Mouse (Mus musculus): Measurements from ENCODE around the gene Dlx6.

The Dlx6 gene

DNA sequence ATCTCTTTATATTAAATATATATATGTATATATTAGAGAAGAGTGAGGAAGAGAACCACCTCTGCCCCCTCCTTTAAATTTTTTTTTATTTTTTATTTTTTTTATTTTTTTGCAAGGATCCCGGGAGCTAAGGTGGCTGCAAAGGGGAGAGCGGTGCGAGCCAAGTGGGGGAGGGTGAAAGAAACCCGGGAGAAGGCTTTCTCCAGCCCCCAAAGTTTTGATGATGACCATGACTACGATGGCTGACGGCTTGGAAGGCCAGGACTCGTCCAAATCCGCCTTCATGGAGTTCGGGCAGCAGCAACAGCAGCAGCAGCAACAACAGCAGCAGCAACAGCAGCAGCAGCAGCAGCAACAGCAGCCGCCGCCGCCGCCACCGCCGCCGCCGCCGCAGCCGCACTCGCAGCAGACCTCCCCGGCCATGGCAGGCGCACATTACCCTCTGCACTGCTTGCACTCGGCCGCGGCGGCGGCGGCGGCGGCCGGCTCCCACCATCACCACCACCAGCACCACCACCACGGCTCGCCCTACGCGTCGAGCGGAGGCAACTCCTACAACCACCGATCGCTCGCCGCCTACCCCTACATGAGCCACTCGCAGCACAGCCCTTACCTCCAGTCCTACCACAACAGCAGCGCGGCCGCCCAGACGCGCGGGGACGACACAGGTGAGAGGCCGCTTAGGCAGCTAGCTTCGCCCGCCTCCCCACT, at the start of gene Dlx6:
Gene Dlx6, plus strand, starts transcription at position 175 of the 711 bp plus-strand sequence.
- DNase-seq (ENCODE audit: extremely low spot score, low read depth, low spot score) = no peak

DNA sequence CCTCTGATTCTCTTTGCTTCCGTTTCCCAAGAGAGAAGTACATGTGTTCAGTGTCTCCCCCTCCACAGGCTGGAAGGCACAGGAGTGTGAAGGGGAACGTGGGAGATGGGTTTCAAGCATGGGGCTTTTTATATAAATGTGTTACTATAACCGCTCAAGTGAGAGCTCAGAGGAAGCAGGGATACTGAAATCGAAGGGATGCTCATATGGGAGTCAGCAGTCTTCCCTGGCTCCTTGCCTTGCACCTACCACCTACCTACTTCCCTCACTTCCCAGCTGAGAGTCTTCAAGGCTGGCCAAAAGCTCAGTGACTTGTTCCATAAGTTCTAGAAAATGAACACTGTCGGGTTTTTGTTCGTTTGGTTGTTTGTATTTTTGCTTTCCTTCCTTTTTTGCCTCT, 46.3 kb upstream of the Dlx6 start:
- no peak for DNase-seq (ENCODE audit: extremely low spot score, low read depth, low spot score)

DNA sequence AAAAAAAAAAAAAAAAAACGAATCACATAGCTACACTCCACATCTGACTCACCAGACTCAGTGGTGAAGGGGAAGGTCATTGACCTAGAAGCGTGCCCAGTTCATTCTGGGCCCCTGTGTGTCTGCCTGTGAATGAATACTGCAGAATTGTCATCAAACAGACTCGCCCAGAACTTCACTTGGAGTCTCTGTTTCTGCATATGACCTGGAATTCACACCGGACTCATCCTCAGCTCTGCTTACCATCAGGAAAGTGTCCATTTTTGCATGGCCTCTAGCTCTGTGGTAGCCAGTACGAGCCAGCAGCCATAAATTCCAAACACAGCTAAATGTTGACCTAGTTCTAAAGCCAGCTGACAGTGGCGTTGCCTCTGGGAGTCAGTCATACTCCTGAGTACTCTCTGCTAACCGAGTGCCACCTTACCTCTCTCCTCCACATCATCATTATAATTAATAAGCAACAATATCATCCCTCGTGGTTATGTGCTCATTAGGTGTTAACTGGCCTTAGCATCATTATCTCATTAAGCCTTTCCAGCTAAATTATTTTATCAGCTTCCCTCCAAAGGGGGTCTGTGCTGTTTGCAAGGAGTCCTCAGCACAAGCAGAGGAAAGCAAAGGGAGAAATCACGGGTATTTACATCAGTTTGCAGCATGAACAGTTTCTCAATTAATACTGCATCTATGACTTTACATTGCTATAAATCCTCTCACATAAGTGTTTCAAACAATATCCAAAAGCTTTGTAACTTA, 44.9 kb upstream of the Dlx6 start:
- DNase-seq (ENCODE audit: extremely low spot score, low read depth, low spot score) = no peak

DNA sequence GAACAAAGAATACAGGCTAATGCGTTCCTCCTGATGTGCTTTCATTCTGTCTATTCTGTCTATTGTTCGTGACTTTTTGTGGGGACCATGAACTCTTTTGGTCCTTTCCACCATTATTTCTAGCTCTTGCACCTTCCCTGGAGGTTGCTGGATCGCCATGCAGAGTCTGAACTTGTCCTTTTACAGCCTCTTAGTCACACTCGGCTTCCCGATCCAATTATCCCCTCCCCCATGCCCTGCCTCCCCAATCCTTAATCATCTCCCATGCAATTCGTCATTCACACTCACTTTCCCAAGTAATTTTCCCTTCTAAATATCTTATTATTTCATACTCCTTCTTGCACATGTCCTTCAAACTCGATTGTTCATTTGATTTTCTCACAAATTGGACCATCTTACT, 44.0 kb upstream of the Dlx6 start:
- no peak for DNase-seq (ENCODE audit: extremely low spot score, low read depth, low spot score)

GRCm38 (mm10) chr6:6825313-6825712, 37.8 kb upstream of the Dlx6 start:
- no peak for DNase-seq (ENCODE audit: extremely low spot score, low read depth, low spot score)

DNA sequence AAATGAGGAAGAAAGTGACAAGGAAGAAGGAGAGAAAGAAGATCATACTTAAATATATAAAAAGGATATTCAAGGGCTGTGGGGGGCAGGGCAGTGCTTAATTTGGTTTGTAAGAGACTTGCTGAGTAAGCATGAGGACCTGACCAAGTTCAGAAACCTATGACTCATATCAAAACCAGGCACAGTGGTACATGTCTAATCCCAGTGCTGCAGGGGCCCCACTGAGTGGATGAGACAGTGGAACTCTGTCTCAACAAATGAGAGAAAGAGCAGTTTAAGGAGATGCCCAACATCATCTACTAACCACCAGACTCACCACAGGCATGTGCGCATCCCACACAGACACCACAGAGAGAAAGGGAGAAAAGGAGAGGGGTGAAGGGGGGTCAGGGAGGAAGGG, 36.3 kb upstream of the Dlx6 start:
- DNase-seq (ENCODE audit: extremely low spot score, low read depth, low spot score) = no peak

DNA sequence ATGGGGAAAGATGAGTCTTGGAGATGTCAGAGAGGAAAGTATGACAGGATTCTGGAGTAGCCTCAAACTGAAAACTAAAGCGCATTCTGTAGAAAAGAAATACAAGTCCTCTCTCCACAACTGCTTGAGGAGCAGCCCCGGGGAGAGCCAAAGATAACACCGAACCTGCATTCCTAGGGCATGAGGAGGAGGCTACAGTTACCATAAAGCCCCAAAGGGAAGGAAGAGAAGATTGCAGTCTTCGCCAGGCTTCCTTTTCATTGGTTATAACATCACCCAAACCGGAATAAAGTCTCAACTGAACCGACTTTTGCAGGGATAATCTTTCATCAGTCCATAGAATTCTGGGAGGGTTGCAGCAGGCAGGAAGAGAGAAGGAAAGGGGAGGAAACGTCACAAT, 32.7 kb upstream of the Dlx6 start:
- DNase-seq (ENCODE audit: extremely low spot score, low read depth, low spot score) = no peak

DNA sequence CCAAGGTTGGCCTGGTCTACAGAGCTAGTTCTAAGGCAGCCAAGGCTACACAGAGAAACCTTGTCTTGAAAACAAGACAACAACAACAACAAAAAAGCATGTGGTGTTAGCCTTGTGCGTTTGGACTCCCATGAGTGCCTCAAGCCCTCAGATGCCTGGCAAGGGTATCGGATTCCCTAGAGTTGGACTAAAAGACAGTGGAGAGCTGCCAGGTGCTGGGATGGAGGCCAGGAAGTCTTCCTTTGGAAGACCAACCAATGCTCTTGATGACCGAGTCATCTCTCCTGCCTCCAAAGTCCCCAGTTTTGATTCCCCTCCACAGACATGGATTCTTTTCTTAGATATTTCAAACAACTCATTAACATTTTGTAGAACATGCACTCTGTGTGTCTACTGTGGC, 29.8 kb upstream of the Dlx6 start:
- DNase-seq (ENCODE audit: extremely low spot score, low read depth, low spot score) = no peak

- no peak for DNase-seq (ENCODE audit: extremely low spot score, low read depth, low spot score)
Observed at GRCm38 (mm10) chr6:6848541-6848940, 14.6 kb upstream of the Dlx6 start.

- DNase-seq (ENCODE audit: extremely low spot score, low read depth, low spot score) = no peak
Observed at GRCm38 (mm10) chr6:6849744-6850143, 13.4 kb upstream of the Dlx6 start.

DNA sequence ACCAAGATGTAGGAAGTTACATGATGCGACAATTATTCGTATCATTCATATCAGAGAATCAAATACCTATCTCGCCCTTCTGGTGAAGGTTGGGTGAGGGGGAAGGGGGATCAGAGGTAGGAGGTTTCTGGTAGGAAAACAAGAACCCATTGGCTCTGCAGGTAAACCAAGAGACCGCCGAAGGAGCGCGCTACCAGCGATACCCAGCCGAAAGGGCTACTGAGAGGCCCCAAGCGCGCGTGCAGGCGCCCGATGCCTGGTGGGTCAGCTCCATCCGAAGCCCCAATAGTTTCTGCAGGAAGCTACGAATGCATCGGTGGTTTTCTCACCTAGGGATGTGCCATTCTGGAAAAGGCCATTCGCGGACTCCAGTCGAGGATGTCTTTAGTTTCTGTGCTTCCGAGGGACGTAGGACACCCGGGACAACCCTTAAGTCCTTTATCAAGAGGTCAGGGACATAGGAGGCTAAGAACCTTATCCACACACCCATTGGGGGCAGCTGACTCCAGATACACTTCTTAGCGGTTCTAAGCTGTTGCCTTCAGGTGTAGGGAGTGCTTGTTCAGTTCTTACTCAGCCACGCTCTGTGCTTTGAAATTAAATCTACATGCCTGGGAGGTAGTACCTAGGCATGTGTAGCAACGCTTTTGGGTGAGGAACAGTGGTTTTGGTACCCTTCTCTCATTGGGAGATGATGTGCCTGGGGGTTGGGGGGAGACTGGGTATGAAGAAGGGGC, 12.6 kb upstream of the Dlx6 start:
- no peak for DNase-seq (ENCODE audit: extremely low spot score, low read depth, low spot score)

- no peak for DNase-seq (ENCODE audit: extremely low spot score, low read depth, low spot score)
Observed at GRCm38 (mm10) chr6:6851166-6851565, 12.0 kb upstream of the Dlx6 start.

DNA sequence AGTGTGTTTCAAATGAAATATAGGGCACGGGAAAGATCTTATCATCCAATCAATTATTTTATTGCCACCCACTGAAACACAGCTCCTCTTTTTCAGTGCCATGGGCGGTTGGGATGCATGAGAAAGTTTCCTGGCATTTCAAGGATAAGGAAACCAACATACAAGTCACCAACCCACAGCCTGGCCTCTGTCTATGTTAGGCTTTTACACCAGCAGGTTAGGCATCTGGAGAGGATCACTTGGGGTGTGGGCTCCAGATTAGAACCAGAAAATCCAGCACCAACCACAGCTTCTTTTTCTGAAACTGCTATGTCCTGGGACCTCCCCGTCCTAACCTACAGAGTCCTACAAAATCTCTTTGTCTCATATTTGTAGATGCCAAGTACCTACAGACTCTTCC, 10.2 kb upstream of the Dlx6 start:
- DNase-seq (ENCODE audit: extremely low spot score, low read depth, low spot score) = no peak

- DNase-seq (ENCODE audit: extremely low spot score, low read depth, low spot score) = no peak
Observed at GRCm38 (mm10) chr6:6854176-6854575, 9.0 kb upstream of the Dlx6 start.

DNA sequence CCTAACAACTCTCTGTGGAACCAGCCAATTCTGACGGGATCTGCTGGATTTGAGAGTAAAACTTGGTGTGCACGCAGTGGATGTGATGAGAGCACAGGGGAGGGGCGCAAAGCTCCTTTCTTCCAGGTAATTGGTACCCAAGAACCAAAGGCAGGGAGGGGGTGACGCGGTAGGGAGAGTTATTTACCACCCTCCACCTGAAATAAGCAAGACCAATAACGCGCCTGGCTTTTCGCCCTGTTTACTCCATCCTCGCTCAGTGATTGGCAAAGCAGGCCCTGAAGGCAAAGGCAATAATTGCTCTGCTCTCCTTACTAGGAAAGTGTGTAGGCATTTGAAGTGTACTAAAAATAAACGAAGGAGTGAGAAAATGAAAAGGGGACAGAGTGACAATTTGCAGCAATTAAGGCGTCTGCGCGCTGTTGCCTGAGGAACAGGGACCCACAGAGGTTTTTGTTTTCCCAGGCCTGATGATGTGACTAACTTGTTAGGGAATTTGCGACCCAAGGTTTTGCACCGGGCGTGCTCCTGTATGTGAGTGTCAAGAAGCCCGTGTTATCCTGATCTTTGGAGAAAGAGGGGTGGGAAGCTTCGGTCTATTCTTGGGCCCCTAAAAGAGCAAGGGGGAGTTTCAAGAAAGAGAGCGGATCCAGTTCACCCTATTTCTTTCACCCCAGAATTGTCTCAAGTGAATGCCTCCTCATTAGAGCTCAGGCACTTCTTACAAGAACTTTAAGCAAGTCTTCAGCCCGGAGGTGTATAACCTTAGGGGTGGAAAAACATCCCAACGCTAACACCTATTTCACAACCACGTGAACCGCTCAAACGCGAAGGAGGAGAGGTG, 8.0 kb upstream of the Dlx6 start:
- DNase-seq (ENCODE audit: extremely low spot score, low read depth, low spot score) = no peak

DNA sequence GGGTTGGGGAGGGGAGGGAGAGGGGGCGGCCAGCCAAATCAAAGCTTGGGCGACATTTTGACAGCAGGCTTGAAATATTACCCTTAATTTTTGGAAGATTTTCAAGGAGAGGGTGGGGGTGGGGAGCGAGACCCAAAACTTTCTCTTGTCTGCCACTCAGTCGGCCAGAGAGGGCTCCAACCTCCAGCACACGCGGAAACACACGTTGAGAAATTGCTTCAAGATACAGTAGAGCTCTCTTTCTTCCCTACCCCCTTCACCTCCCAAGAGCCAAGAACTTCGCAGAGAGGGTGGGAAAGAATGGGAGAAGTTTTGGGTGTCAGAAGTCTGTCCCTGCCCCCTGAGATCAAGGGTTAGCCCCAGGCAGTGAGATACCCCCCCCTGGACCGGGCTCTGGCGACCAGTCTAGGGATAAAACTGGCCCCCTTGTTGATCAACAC, 7.4 kb upstream of the Dlx6 start:
- no peak for DNase-seq (ENCODE audit: extremely low spot score, low read depth, low spot score)

DNA sequence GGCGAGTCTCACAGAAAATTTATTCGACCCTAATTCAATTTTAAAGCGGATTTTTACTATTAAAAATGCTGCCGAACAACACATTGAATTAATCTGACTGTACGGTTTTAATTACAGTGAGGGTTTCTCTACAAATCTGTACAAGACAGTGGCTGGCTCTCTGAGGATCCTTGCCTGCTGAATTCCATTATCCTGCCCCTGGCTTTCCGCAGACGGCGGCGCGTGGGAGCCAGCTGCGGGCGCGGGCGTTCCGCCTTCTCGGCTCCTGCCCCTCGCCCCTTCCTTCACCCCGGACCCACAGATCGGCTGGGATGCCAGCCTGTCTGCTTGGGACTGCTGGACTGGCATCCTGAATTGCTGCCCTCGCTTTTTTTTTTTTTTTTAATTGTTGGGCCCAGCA, 6.8 kb upstream of the Dlx6 start:
- no peak for DNase-seq (ENCODE audit: extremely low spot score, low read depth, low spot score)

GRCm38 (mm10) chr6:6856881-6857280, 6.3 kb upstream of the Dlx6 start:
- no peak for DNase-seq (ENCODE audit: extremely low spot score, low read depth, low spot score)

DNA sequence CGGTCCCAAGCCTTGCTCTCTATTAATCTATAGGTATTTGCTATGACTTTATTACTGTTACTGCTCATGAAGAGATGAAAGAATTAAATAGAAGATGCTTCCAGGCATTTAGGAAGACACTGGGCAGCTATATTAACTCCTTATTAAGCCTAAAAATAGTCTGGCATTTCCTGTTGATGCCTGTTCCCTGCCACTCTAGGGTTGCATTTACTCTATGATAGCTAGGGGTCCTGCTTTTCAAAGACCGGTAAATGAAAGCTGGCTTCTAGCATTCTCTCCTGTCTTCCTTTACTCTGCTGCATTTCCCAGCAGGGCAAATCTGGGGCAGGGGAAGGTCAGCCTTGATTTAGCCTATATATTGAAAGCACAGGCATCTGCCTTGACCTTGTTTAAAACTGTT, 5.4 kb upstream of the Dlx6 start:
- DNase-seq (ENCODE audit: extremely low spot score, low read depth, low spot score) = no peak

DNA sequence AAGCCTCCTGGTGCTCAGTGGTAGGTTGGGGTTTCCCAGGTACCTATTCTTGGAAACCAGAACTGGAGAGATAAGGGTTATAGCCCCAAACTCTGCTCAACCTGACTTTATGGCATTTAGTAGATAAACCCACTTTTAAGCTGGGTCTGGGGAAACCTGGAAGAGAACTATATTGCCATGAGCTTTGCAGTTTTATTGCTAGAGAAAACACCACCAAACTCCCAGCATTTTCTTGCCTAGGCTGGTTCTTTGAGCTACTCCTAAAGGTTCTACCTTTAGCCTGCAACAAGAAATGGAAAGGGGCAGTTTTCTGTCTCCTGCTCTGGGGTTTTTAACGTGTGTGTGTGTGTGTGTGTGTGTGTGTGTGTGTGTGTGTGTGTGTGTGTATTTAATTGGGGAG, 4.6 kb upstream of the Dlx6 start:
- DNase-seq (ENCODE audit: extremely low spot score, low read depth, low spot score) = no peak

Data from hindlimb bud, embryonic 11.5 days (tissue).